Mouse (Mus musculus): Measurements from ENCODE around the gene Reps2. TPM values are rescaled to one million over a fixed set of nuclear protein-coding genes. Genes with fewer than 3 reads are reported as not detected.

Reps2 gene
- polyA plus RNA-seq, 1 experiment from 2014 or later = 1.9 TPM

- Histone ChIP-seq H3K27ac (ENCODE audit: low read depth, low read length) (no peak overlapping the region), H3K36me3 (ENCODE audit: control insufficient read depth, insufficient read depth, low read length) (no peaks in the 10 kb centered on the region), H3K9ac (ENCODE audit: low read depth, low read length) (no peak overlapping the region), H3K4me2 (no peak overlapping the region), H3K4me1 (replicated peaks; ENCODE audit: control insufficient read depth, insufficient read depth, low read length) (no peaks in the 10 kb centered on the region), H3K4me3 (ENCODE audit: low read depth, low read length) (no peak overlapping the region), H3K9me3 (ENCODE audit: control insufficient read depth, low read length) (no peaks in the 10 kb centered on the region), H3K27me3 (replicated peaks; ENCODE audit: control insufficient read depth, insufficient read depth, low read length) (peaks cover 9% of the 10 kb centered on the region)
- WGBS = 72% methylated on average over 3 of the region's 3 CpGs
- ATAC-seq (replicated peaks; ENCODE audit: low FRiP score) (no peak), DNase-seq (ENCODE audit: low spot score) (no peak)
Observed at GRCm38 (mm10) chrX:162402487-162402886, 241.0 kb downstream of the Reps2 start.

GRCm38 (mm10) chrX:162380730-162381129 lies 262.7 kb downstream of the Reps2 start:
- Histone ChIP-seq H3K27ac (ENCODE audit: low read depth, low read length) (no peak overlapping the region), H3K4me1 (replicated peaks; ENCODE audit: control insufficient read depth, insufficient read depth, low read length) (no peaks in the 10 kb centered on the region), H3K4me3 (ENCODE audit: low read depth, low read length) (no peak overlapping the region), H3K27me3 (replicated peaks; ENCODE audit: control insufficient read depth, insufficient read depth, low read length) (no peaks in the 10 kb centered on the region), H3K9me3 (ENCODE audit: control insufficient read depth, low read length) (no peaks in the 10 kb centered on the region), H3K9ac (ENCODE audit: low read depth, low read length) (no peak overlapping the region), H3K36me3 (ENCODE audit: control insufficient read depth, insufficient read depth, low read length) (no peaks in the 10 kb centered on the region), H3K4me2 (no peak overlapping the region)
- 82% methylated on average over 1 of the region's 1 CpGs for WGBS
- no peak for ATAC-seq (replicated peaks; ENCODE audit: low FRiP score)
- DNase-seq (ENCODE audit: low spot score) = no peak

GRCm38 (mm10) chrX:162363206-162363605 lies 280.2 kb downstream of the Reps2 start:
- no peak overlapping the region for H3K27ac ChIP-seq (ENCODE audit: low read depth, low read length)
- no peak overlapping the region for H3K4me2 ChIP-seq
- H3K27me3 ChIP-seq (replicated peaks; ENCODE audit: control insufficient read depth, insufficient read depth, low read length) = peaks cover 7% of the 10 kb centered on the region
- H3K9ac ChIP-seq (ENCODE audit: low read depth, low read length) = no peak overlapping the region
- no peak overlapping the region for H3K4me3 ChIP-seq (ENCODE audit: low read depth, low read length)
- no peaks in the 10 kb centered on the region for H3K9me3 ChIP-seq (ENCODE audit: control insufficient read depth, low read length)
- H3K4me1 ChIP-seq (replicated peaks; ENCODE audit: control insufficient read depth, insufficient read depth, low read length) = no peaks in the 10 kb centered on the region
- no peak for DNase-seq (ENCODE audit: low spot score)
- no peaks in the 10 kb centered on the region for H3K36me3 ChIP-seq (ENCODE audit: control insufficient read depth, insufficient read depth, low read length)
- WGBS = 74% methylated on average over 2 of the region's 2 CpGs
- ATAC-seq (replicated peaks; ENCODE audit: low FRiP score) = no peak

Other genes starting within 250 kb of the Reps2 start
- 410 and 453 TPM in 2 replicates for gene Rbbp7, start 116.8 kb upstream of the Reps2 start, polyA plus RNA-seq (2014; fragmentation: Nextera tagmentation; extraction: Ambion mirVana)
- gene Txlng, start 185.8 kb upstream of the Reps2 start, polyA plus RNA-seq (2014; fragmentation: Nextera tagmentation; extraction: Ambion mirVana) = 21.3 and 21.9 TPM in 2 replicates
- 27.0 and 28.2 TPM in 2 replicates for gene Syap1, start 244.8 kb upstream of the Reps2 start, polyA plus RNA-seq (2014; fragmentation: Nextera tagmentation; extraction: Ambion mirVana)